Mouse (Mus musculus) brain, embryonic 14.5 days (tissue): Measurements from ENCODE around the gene Gm19402. TPM values are rescaled to one million over a fixed set of nuclear protein-coding genes. Genes with fewer than 3 reads are reported as not detected.
"Not testable (repeated sequence)": the region's sequence is repeated elsewhere in the genome, so short reads cannot be mapped to it uniquely, and the experiment has no call there.

Experiments used
- DNase-seq: peaks from one replicate; pipeline ENCODE4 v3.0.0-alpha.2; 2011; ENCODE audit warnings: low read depth
- CTCF ChIP-seq: fragments of 200-500 bp; IDR thresholded peaks from 2 replicates; pipeline ENCODE4 v1.5.1; 2012; ENCODE audit warnings: inconsistent platforms, mild to moderate bottlenecking, moderate library complexity, borderline replicate concordance; ENCODE audit not compliant: insufficient read depth, insufficient read length; ENCODE audit errors: extremely low read depth
- POLR2A ChIP-seq: fragments of 200-500 bp; IDR thresholded peaks from 2 replicates; pipeline ENCODE4 v1.6.1; 2012; ENCODE audit warnings: mild to moderate bottlenecking, inconsistent platforms, borderline replicate concordance; ENCODE audit not compliant: poor library complexity, insufficient read depth, insufficient read length, severe bottlenecking; ENCODE audit errors: extremely low read depth
- polyA plus RNA-seq: library from polyadenylated mRNA; depleted of rRNA; stranded (reverse); fragments of >200 nt; gene quantifications from 2 replicates; pipeline ENCODE4 v1.2.3, GENCODE M21; 2012; rRNA removed

Gene Gm19402
- polyA plus RNA-seq: not detected in 2 replicates

DNA sequence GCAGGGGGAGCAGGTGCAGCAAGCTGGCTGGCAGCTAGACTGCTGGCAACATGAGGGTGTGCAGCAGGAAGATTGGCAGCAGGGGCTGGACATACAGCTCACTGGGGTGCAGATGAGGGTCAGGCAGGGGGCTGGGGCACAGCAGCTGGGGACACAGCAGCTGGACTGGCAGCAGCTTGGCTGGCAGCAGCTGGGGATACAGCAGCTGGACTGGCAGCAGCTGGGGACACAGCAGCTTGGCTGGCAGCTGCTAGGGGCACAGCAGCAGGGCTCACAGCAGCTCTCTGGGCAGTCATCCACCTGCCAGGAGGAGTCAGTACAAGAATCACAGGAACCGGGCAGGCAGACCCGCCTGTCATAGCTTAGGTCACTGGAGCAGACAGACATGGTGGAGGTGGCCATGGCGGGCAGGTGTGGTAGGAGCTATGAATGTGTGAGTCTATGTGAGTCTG, at the start of gene Gm19402:
Gene Gm19402 (minus strand): TSS at position 402 of the 452 bp plus-strand sequence.
- not testable (repeated sequence) for DNase-seq

DNA sequence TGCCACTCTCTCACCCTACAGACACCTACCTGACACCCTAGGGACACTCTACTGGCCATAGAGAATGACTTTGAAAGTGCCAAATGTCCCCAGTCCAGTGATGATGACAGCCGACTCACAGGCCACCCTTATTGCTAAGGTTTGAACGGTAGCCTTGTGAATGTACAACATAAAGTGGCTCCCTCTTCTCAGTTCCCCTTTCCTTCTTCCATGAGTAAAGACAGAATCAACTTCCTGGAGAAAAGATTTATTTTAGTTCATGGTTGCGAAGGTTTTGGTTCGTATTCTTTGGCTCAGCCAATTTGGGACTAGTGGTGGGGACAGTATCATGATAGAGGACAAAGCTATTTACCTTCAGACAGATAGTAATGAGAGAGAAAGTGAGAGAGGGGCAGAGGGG, 48.4 kb upstream of the Gm19402 start:
- TF ChIP-seq CTCF (no peak), POLR2A (no peak)
- no peak for DNase-seq

DNA sequence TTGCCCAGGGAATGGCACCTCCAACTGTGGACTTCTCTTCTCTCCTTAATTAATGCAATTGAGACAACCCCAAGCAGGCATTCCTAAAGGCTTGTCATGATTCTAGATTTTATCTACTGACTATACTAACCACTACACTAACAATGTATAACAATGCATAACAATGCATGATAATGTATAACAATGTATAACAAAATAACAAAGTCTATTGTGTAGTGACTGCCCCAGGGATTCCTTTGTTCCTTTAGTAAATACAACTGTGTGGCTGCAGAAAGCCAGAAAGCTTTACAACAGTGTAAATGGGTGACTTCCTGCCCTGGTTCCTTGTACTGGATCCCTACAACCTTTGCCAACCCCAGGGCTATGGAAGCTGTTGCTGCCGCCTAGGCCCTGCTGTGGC, 45.4 kb upstream of the Gm19402 start:
- TF ChIP-seq CTCF (no peak), POLR2A (no peak)
- no peak for DNase-seq

DNA sequence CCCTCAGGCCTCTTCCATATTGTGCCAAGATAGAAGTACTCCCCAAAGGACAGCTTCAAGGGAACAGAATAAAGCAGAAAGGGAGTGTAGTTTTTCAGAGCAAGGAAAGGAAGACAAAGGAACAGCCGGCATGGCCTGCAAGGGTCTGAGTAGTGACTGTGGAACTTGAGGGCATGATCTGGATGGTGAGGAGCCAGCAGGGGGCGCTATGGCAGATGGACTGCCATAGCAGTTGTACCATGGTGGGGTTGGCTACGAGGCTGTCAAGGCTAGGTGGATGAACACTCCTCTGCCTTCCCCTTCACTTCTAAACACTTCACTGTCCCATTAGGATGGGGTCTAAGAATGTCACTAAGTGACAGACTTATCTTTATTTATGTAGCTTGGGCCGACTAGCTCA, 38.7 kb upstream of the Gm19402 start:
- TF ChIP-seq POLR2A (no peak), CTCF (peak; percentile 40)
- DNase-seq: no peak

DNA sequence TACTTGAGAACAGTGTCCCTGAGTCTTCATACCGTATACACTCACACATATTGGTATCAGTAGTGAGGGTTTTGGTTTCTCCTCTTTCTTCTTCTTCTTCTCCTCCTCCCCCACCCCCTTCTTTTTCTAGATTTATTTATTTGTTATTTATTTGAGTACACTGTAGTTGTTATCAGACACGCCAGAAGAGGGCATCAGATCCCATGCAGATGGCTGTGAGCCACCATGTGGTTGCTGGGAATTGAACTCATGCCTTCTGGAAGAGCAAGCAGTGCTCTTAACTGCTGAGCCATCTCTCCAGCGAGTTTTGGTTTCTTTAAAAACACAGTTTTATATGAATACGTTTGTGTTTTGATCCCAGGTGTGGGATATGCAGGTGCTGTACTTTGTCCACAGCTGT, 37.7 kb upstream of the Gm19402 start:
- DNase-seq: no peak
- TF ChIP-seq CTCF (no peak), POLR2A (no peak)

DNA sequence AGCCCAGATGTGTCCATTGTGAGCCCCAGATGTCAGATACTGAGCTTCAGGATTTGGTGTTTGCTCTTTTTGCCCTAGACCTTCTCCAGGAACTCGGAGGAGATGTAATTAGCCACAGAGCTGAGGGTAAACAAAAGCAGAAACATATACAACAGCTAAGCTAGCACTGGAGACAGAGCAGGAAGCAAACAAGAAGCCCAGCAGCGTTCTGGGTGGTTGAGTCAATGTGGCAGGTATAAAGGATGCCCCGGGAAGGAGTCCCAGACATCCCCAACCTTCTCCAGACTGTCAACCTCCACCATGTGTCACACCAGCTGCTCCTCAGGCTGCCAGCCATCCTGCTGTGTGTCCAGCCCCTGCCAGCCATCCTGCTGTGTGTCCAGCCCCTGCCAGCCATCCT, 35.6 kb upstream of the Gm19402 start, which contains the start of gene Gm10100:
Gene Gm10100 (plus strand): TSS at position 301 of the 400 bp plus-strand sequence.
- no peak for DNase-seq
- no peak for TF ChIP-seq CTCF

DNA sequence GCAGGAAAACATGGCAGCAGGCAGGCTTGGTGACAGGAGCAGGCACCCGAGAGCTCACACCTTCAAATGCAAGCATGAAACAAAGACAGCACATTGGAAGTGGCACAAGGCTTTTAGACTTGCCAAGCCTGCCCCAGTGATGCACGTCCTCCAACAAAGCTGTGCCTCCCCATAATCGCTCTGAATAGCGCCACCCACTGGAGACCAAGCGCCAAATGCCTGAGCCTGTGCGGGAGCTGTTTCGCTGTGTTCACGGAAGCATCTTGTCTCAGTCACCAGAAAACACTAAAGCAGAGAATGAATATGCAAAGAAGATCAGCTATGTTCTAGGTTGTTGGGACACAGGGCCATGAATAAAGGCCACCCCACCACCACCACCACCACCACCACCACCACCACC, 34.3 kb upstream of the Gm19402 start:
- TF ChIP-seq POLR2A (no peak), CTCF (0 out of 2 replicates have a peak, but pooled peaks have one; percentile 23)
- DNase-seq: peak; percentile 3

DNA sequence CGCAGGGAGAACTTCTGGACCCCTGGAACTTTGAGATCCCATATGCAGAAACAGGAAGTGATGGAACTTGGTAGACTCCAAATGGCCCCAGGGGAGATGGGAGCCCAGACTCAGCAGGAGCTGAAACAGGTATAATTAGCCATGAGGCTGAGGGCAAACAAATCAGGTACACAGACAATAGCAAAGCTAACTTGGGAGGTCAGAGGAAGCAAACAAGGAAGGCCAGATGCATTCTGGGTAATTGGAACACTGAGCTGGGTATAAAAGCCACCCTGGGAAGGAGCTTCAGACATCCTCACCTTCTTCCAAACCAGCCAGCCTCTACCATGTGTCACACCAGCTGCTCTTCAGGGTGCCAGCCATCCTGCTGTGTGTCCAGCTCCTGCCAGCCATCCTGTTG, 29.7 kb upstream of the Gm19402 start, which contains the start of gene Krtap12-1:
Gene Krtap12-1 (plus strand): TSS at position 301 of the 400 bp plus-strand sequence.
- not testable (repeated sequence) for DNase-seq

DNA sequence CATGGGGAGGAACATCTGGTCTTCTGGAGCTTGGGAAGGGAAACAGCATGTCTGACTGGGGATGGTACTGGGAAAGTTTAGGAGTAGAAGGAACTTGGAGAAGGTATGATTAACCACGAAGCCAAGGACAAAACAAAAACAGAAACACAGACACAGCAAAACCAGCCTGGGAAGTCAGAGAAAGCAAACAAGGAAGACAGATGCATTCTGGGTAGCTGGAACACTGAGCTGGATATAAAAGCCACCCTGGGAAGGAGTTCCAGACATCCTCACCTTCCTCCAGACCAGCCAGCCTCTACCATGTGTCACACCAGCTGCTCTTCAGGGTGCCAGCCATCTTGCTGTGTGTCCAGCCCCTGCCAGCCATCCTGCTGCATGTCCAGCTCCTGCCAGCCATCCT, 24.9 kb upstream of the Gm19402 start, which contains the start of gene Gm10142:
Gene Gm10142 (plus strand): TSS at position 301 of the 400 bp plus-strand sequence.
- DNase-seq: no peak
- TF ChIP-seq CTCF (no peak), POLR2A (no peak)

DNA sequence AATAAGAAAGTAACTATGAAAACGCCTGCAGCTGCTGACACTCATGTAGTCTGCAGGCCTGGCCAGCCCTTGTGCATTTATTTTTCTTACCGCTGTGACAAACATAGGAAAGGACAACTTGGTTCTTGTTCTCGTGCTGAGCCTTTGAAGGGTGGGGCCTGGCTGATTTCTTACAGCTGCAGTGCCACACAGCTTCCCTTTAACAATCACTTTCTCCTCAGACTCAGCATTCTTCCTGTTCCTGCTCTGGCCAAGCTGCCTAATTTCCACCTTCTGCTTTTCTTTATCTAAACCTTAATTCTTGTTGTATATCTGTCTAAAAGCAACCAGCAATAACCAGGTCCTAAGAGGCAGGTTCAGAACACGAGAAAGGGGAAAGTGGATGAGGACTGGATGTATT, 23.2 kb upstream of the Gm19402 start:
- no peak for DNase-seq
- no peak for TF ChIP-seq CTCF
- TF ChIP-seq POLR2A: no peak

DNA sequence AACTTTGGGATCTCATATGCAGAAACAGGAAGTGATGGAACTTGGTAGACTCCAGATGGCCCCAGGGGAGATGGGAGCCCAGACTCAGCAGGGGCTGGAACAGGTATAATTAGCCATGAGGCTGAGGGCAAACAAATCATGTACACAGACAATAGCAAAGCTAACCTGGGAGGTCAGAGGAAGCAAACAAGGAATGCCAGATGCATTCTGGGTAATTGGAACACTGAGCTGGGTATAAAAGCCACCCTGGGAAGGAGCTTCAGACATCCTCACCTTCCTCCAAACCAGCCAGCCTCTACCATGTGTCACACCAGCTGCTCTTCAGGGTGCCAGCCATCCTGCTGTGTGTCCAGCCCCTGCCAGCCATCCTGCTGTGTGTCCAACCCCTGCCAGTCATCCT, 20.6 kb upstream of the Gm19402 start, which contains the start of gene Gm10024:
Gene Gm10024 (plus strand): TSS at position 301 of the 400 bp plus-strand sequence.
- not testable (repeated sequence) for DNase-seq

DNA sequence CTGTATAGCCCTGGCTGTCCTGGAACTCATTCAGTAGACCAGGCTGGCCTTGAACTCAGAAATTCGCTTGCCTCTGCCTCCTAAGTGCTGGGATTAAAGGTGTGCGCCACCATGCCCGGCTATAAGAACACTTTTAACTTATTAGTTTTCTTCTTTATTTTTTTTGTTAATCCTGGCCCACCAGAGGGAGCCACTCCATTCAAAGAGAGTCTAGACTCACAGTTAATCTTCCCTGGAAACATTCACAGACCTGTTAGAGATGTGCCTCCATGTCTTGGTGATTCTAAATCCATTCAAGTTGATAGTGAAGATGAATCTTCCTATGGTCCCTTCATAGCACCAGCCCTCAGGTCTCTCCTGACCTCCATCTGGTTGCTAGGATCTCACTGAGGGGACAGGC, 19.3 kb upstream of the Gm19402 start:
- no peak for DNase-seq

DNA sequence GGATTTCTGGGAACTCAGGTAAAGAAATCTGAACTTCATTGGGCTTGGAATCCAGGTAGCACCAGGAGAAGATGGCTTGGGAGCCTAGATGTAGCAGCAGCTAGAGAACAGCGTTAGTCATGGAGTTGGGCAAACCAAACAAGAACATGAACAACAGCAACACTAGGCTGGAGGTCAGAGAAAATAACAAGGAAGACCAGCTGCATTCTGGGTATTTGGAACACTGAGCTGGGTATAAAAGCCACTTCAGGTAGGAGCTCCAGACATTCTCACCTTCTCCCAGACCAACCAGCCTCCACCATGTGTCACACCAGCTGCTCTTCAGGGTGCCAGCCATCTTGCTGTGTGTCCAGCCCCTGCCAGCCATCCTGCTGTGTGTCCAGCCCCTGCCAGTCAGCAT, 15.8 kb upstream of the Gm19402 start, which contains the start of gene Gm10272:
Gene Gm10272 (plus strand): TSS at position 301 of the 400 bp plus-strand sequence.
- TF ChIP-seq POLR2A (no peak), CTCF (no peak)
- DNase-seq: no peak

More for the DNA sequence above, 19.3 kb upstream of the Gm19402 start:
- TF ChIP-seq POLR2A (no peak), CTCF (no peak)

DNA sequence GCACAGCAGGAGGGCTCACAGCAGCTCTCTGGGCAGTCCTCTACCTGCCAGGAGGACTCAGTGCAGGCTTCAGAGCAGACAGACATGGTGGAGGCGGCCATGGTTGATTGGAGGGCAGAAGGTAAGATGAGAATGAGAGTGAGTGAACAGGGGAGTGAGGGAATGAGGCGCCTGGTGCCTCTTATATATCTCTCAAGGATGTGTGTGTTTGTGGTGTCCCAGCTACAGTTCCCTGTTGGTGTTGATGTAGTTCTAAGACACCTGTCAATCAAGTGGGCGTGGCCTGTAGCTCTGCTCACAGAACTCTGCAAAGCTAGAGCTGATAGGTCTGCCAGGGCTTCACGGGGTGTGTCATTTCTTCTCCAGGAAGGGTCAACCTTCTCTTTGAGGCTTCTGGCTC, 6.6 kb upstream of the Gm19402 start, which contains the start of gene Gm9508:
Gene Gm9508 (minus strand): TSS at position 101 of the 400 bp plus-strand sequence.
- TF ChIP-seq POLR2A (no peak), CTCF (no peak)
- no peak for DNase-seq
